Mouse (Mus musculus): ENCODE data around the gene Ptpn7. TPM values are rescaled to one million over a fixed set of nuclear protein-coding genes. Genes with fewer than 3 reads are reported as not detected.

Gene Ptpn7
- total and polyA plus RNA-seq, 2 experiments from 2014 or later: 0.10 to 0.11 TPM

GRCm38 (mm10) chr1:135131560-135131959, 940 bp upstream of the Ptpn7 start:
- Histone ChIP-seq H3K36me3 (ENCODE audit: insufficient read depth, low read length) (no peaks in the 10 kb centered on the region), H3K9me3 (ENCODE audit: low read length) (no peaks in the 10 kb centered on the region), H3K4me3 (ENCODE audit: low read length) (no peak overlapping the region), H3K27ac (no peak overlapping the region), H3K4me2 (ENCODE audit: low read depth, low read length) (no peak overlapping the region), H3K9ac (replicated peaks; ENCODE audit: low read length) (no peak overlapping the region), H3K27me3 (ENCODE audit: insufficient read depth, low read length) (no peaks in the 10 kb centered on the region), H3K4me1 (ENCODE audit: insufficient read depth, low read length) (peaks cover 1% of the 10 kb centered on the region)
- 59% methylated on average over 8 of the region's 8 CpGs for WGBS
- ATAC-seq: no peak
- DNase-seq (ENCODE audit: low spot score): no peak
- no peak for TF ChIP-seq CTCF (IDR thresholded peaks at IDR 0.05; ENCODE audit: low read depth)

- WGBS: 91% methylated on average over 9 of the region's 9 CpGs
Observed at GRCm38 (mm10) chr1:135132893-135133369, 431 bp downstream of the Ptpn7 start.

GRCm38 (mm10) chr1:135133678-135134435, 1.4 kb downstream of the Ptpn7 start:
- no peak for DNase-seq (ENCODE audit: low spot score)
- no peak for ATAC-seq

More at GRCm38 (mm10) chr1:135132893-135133369, 431 bp downstream of the Ptpn7 start:
- Histone ChIP-seq H3K27ac (no peak overlapping the region), H3K4me1 (ENCODE audit: insufficient read depth, low read length) (no peaks in the 10 kb centered on the region), H3K27me3 (ENCODE audit: insufficient read depth, low read length) (no peaks in the 10 kb centered on the region), H3K36me3 (ENCODE audit: insufficient read depth, low read length) (no peaks in the 10 kb centered on the region), H3K4me3 (ENCODE audit: low read length) (no peak overlapping the region), H3K9ac (replicated peaks; ENCODE audit: low read length) (no peak overlapping the region), H3K4me2 (ENCODE audit: low read depth, low read length) (no peak overlapping the region), H3K9me3 (ENCODE audit: low read length) (no peaks in the 10 kb centered on the region)
- DNase-seq (ENCODE audit: low spot score) (no peak), ATAC-seq (no peak)
- TF ChIP-seq CTCF (IDR thresholded peaks at IDR 0.05; ENCODE audit: low read depth): no peak

GRCm38 (mm10) chr1:135135111-135135787, 2.7 kb downstream of the Ptpn7 start:
- Histone ChIP-seq H3K27ac (no peak overlapping the region), H3K9me3 (ENCODE audit: low read length) (no peaks in the 10 kb centered on the region), H3K27me3 (ENCODE audit: insufficient read depth, low read length) (no peaks in the 10 kb centered on the region), H3K4me1 (ENCODE audit: insufficient read depth, low read length) (no peaks in the 10 kb centered on the region), H3K4me3 (ENCODE audit: low read length) (no peak overlapping the region), H3K36me3 (ENCODE audit: insufficient read depth, low read length) (no peaks in the 10 kb centered on the region), H3K9ac (replicated peaks; ENCODE audit: low read length) (no peak overlapping the region), H3K4me2 (ENCODE audit: low read depth, low read length) (no peak overlapping the region)
- 92% methylated on average over 8 of the region's 8 CpGs for WGBS
- ATAC-seq (no peak), DNase-seq (ENCODE audit: low spot score) (no peak)
- no peak for TF ChIP-seq CTCF (IDR thresholded peaks at IDR 0.05; ENCODE audit: low read depth)

More at GRCm38 (mm10) chr1:135133678-135134435, 1.4 kb downstream of the Ptpn7 start:
- WGBS: 85% methylated on average over 10 of the region's 10 CpGs
- Histone ChIP-seq H3K9me3 (ENCODE audit: low read length) (no peaks in the 10 kb centered on the region), H3K27me3 (ENCODE audit: insufficient read depth, low read length) (no peaks in the 10 kb centered on the region), H3K4me1 (ENCODE audit: insufficient read depth, low read length) (no peaks in the 10 kb centered on the region), H3K9ac (replicated peaks; ENCODE audit: low read length) (no peak overlapping the region), H3K36me3 (ENCODE audit: insufficient read depth, low read length) (no peaks in the 10 kb centered on the region), H3K27ac (no peak overlapping the region), H3K4me3 (ENCODE audit: low read length) (no peak overlapping the region), H3K4me2 (ENCODE audit: low read depth, low read length) (no peak overlapping the region)
- no peak for TF ChIP-seq CTCF (IDR thresholded peaks at IDR 0.05; ENCODE audit: low read depth)

- DNase-seq (ENCODE audit: low spot score) (peak; percentile 82), ATAC-seq (peak; percentile 68)
- H3K9me3 ChIP-seq (ENCODE audit: low read length): no peaks in the 10 kb centered on the region
- no peak overlapping the region for H3K4me2 ChIP-seq (ENCODE audit: low read depth, low read length)
- H3K4me1 ChIP-seq (ENCODE audit: insufficient read depth, low read length): no peaks in the 10 kb centered on the region
- H3K4me3 ChIP-seq (ENCODE audit: low read length): no peak overlapping the region
- WGBS: 2% methylated on average over 1 of the region's 1 CpGs
- TF ChIP-seq CTCF (IDR thresholded peaks at IDR 0.05; ENCODE audit: low read depth): peak; percentile 100
- H3K27me3 ChIP-seq (ENCODE audit: insufficient read depth, low read length): no peaks in the 10 kb centered on the region
- no peak overlapping the region for H3K27ac ChIP-seq
- no peak overlapping the region for H3K9ac ChIP-seq (replicated peaks; ENCODE audit: low read length)
- no peaks in the 10 kb centered on the region for H3K36me3 ChIP-seq (ENCODE audit: insufficient read depth, low read length)
Observed at GRCm38 (mm10) chr1:135136500-135136899, 4.0 kb downstream of the Ptpn7 start.

- ATAC-seq (no peak), DNase-seq (ENCODE audit: low spot score) (no peak)
- H3K4me1 ChIP-seq (ENCODE audit: insufficient read depth, low read length): no peaks in the 10 kb centered on the region
- H3K36me3 ChIP-seq (ENCODE audit: insufficient read depth, low read length): no peaks in the 10 kb centered on the region
- no peak for TF ChIP-seq CTCF (IDR thresholded peaks at IDR 0.05; ENCODE audit: low read depth)
- H3K4me3 ChIP-seq (ENCODE audit: low read length): no peak overlapping the region
- no peak overlapping the region for H3K9ac ChIP-seq (replicated peaks; ENCODE audit: low read length)
- no peaks in the 10 kb centered on the region for H3K9me3 ChIP-seq (ENCODE audit: low read length)
- WGBS: 76% methylated on average over 2 of the region's 2 CpGs
- H3K27ac ChIP-seq: no peak overlapping the region
- no peak overlapping the region for H3K4me2 ChIP-seq (ENCODE audit: low read depth, low read length)
- H3K27me3 ChIP-seq (ENCODE audit: insufficient read depth, low read length): no peaks in the 10 kb centered on the region
Observed at GRCm38 (mm10) chr1:135139906-135140305, 7.4 kb downstream of the Ptpn7 start.
